Mouse (Mus musculus) intestine, embryonic 14.5 days (tissue): ENCODE results near the gene Ndufb3. TPM values are rescaled to one million over a fixed set of nuclear protein-coding genes. Genes with fewer than 3 reads are reported as not detected.
"Not testable (repeated sequence)": the region's sequence is repeated elsewhere in the genome, so short reads cannot be mapped to it uniquely, and the experiment has no call there.

Experiments
- ATAC-seq: fragments of 200-750 bp; cut with Nextera tagmentation; replicated peaks from 2 replicates; pipeline ENCODE4 v1.8.0; 2017; ENCODE audit warnings: low read depth, moderate number of reproducible peaks, moderate TSS enrichment, moderate library complexity; ENCODE audit not compliant: low FRiP score, low TSS enrichment
- DNase-seq: peaks from one replicate; pipeline ENCODE4 v3.0.0-alpha.2; 2018; ENCODE audit warnings: low spot score
- H3K27ac ChIP-seq: fragments of 300-500 bp; sonication (generic); 2 replicates; pipeline ENCODE4 v1.5.1; 2014; ENCODE audit warnings: low read depth, mild to moderate bottlenecking, control low read depth
- H3K27me3 ChIP-seq: fragments of 300-500 bp; sonication (generic); replicated peaks from 2 replicates; pipeline ENCODE4 v1.6.1; 2014; ENCODE audit warnings: low read length, control low read depth; ENCODE audit not compliant: control insufficient read depth, insufficient read depth
- H3K36me3 ChIP-seq: fragments of 300-500 bp; sonication (generic); 2 replicates; pipeline ENCODE4 v1.6.1; 2014; ENCODE audit warnings: low read length, control low read depth; ENCODE audit not compliant: control insufficient read depth, insufficient read depth
- H3K4me1 ChIP-seq: fragments of 300-500 bp; sonication (generic); replicated peaks from 2 replicates; pipeline ENCODE4 v1.6.1; 2014; ENCODE audit warnings: low read length, control low read depth, mixed read lengths; ENCODE audit not compliant: control insufficient read depth, insufficient read depth
- H3K4me2 ChIP-seq: fragments of 300-500 bp; sonication (generic); 2 replicates; pipeline ENCODE4 v1.6.1; 2014; ENCODE audit warnings: low read length
- H3K4me3 ChIP-seq: fragments of 300-500 bp; sonication (generic); 2 replicates; pipeline ENCODE4 v1.5.1; 2014; ENCODE audit warnings: low read depth, low read length, control low read depth, mixed read lengths
- H3K9ac ChIP-seq: fragments of 300-500 bp; sonication (generic); 2 replicates; pipeline ENCODE4 v1.6.1; 2014; ENCODE audit warnings: mild to moderate bottlenecking, low read length
- H3K9me3 ChIP-seq: fragments of 300-500 bp; sonication (generic); 2 replicates; pipeline ENCODE4 v1.6.1; 2016; ENCODE audit warnings: low read length, control low read depth; ENCODE audit not compliant: control insufficient read depth
- WGBS: fragments of 180-500 bp; shearing (Covaris S2); extraction: QIAGEN DNeasy Blood & Tissue Kit; methylation state at CpG from one replicate; pipeline ENCODE4 v1.1.7; 2014; 5-methylcytosine and 5-hydroxymethylcytosine counted together
- polyA plus RNA-seq: library from polyadenylated mRNA; unstranded; fragments of >200 nt; fragmentation: Nextera tagmentation; extraction: Ambion mirVana; gene quantifications from 2 replicates; pipeline ENCODE4 v1.2.1, GENCODE M21; 2014

Ndufb3 gene
- polyA plus RNA-seq: 175 and 192 TPM in 2 replicates

GRCm38 (mm10) chr1:58586171-58586997 lies at the start of gene Ndufb3, which contains the start of gene Fam126b:
Gene Ndufb3 (plus strand): TSS chr1:58586384.
Gene Fam126b (minus strand): TSS chr1:58586323.
- WGBS: 0% methylated on average over 41 of the region's 41 CpGs
- H3K4me2 ChIP-seq: peak within 1 kb of the TSS; percentile 86
- peaks cover 10% of the 10 kb centered on the region for H3K4me1 ChIP-seq
- peak; percentile 95 for DNase-seq
- peak within 1 kb of the TSS; percentile 83 for H3K9ac ChIP-seq
- H3K9me3 ChIP-seq: no peaks in the 10 kb centered on the region
- no peaks in the 10 kb centered on the region for H3K27me3 ChIP-seq
- peak within 1 kb of the TSS; percentile 99 for H3K4me3 ChIP-seq
- peak; percentile 99 for ATAC-seq
- peaks cover 9% of the 10 kb centered on the region for H3K36me3 ChIP-seq
- peak within 1 kb of the TSS; percentile 76 for H3K27ac ChIP-seq

GRCm38 (mm10) chr1:58541386-58541785 lies 44.8 kb upstream of the Ndufb3 start:
- H3K27me3 ChIP-seq: no peaks in the 10 kb centered on the region

DNA sequence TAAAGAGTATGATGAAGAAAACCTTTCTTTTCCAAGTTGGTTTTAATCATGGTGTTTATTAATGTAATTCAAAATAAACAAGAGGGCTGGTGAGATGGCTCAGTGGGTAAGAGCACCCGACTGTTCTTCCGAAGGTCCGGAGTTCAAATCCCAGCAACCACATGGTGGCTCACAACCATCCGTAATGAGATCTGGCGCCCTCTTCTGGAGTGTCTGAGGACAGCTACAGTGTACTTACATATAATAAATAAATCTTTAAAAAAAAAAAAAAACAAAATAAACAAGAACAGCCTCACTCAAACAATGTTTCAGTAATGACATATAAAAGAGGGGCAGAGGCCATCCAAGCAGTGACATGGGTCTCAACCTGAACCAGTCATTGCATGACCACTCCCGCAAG lies 25.8 kb upstream of the Ndufb3 start:
- H3K27ac ChIP-seq, H3K9ac ChIP-seq, H3K9me3 ChIP-seq, H3K4me2 ChIP-seq, DNase-seq, H3K4me3 ChIP-seq, ATAC-seq, H3K4me1 ChIP-seq, H3K27me3 ChIP-seq: not testable (repeated sequence)
- peaks cover 21% of the 10 kb centered on the region for H3K36me3 ChIP-seq
- WGBS: 90% methylated on average over 6 of the region's 6 CpGs

More at GRCm38 (mm10) chr1:58541386-58541785, 44.8 kb upstream of the Ndufb3 start:
- Histone ChIP-seq H3K9me3 (no peaks in the 10 kb centered on the region), H3K27ac (no peak overlapping the region), H3K36me3 (peaks cover 61% of the 10 kb centered on the region), H3K9ac (no peak overlapping the region), H3K4me2 (no peak overlapping the region), H3K4me1 (no peaks in the 10 kb centered on the region), H3K4me3 (no peak overlapping the region)
- ATAC-seq: no peak
- DNase-seq: no peak
- WGBS: 61% methylated on average over 1 of the region's 1 CpGs

GRCm38 (mm10) chr1:58562455-58562854 lies 23.7 kb upstream of the Ndufb3 start:
- Histone ChIP-seq H3K4me1 (no peaks in the 10 kb centered on the region), H3K9ac (no peak overlapping the region), H3K4me2 (no peak overlapping the region), H3K36me3 (peaks cover 12% of the 10 kb centered on the region), H3K9me3 (no peaks in the 10 kb centered on the region), H3K27me3 (no peaks in the 10 kb centered on the region), H3K27ac (no peak overlapping the region), H3K4me3 (no peak overlapping the region)
- ATAC-seq (no peak), DNase-seq (no peak)
- 95% methylated on average over 1 of the region's 1 CpGs for WGBS

DNA sequence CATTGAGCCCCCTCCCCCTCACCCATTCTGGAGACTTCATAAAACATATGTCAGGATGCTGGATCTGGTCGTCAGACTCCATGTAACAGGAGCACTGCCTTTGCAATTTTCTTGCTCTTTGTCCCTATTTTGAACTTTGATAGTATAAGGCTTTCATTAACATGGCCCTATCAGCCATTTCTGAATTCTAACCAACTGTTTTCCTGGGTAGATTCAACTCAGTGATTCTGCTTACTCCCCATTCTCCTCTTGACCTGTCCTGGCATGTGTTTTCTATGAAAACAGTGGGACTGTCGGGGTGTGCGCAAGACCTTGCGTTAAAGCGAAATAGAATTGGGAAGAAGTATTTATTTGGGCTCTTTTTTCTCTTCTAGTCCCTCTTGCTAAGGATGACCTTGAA lies 21.2 kb upstream of the Ndufb3 start:
- Histone ChIP-seq H3K27ac (no peak overlapping the region), H3K4me2 (no peak overlapping the region), H3K4me3 (no peak overlapping the region), H3K36me3 (peaks cover 8% of the 10 kb centered on the region), H3K27me3 (no peaks in the 10 kb centered on the region), H3K4me1 (no peaks in the 10 kb centered on the region), H3K9me3 (no peaks in the 10 kb centered on the region), H3K9ac (no peak overlapping the region)
- WGBS: 86% methylated on average over 5 of the region's 5 CpGs
- DNase-seq (no peak), ATAC-seq (no peak)

DNA sequence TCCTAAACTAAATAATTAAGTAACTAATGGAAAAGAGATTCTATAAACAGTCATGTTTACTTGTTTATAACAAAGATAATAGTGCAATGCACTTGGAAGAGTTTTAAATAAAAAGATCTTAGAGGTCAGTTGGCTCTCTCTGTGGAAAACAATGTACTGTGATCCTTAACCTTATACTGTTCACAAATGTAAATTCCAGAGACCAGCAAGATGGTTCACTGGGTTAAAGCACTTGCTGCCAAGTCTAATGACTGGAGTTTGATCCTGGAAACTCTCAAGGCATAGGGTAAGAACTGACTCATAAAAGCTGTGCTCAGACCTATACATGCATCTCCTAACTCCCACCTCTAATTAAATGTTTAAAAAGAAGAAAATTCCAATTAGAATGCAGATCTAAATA lies 19.6 kb upstream of the Ndufb3 start:
- H3K9ac ChIP-seq: no peak overlapping the region

GRCm38 (mm10) chr1:58568456-58569130 lies 17.6 kb upstream of the Ndufb3 start:
- Histone ChIP-seq H3K4me2 (no peak overlapping the region), H3K9me3 (no peaks in the 10 kb centered on the region), H3K9ac (no peak overlapping the region), H3K4me3 (no peak overlapping the region), H3K27me3 (no peaks in the 10 kb centered on the region), H3K27ac (no peak overlapping the region), H3K36me3 (0 out of 2 replicates have a peak, but pooled peaks cover 4% of the 10 kb centered on the region), H3K4me1 (no peaks in the 10 kb centered on the region)
- ATAC-seq (no peak), DNase-seq (no peak)

More for the DNA sequence above, 19.6 kb upstream of the Ndufb3 start:
- Histone ChIP-seq H3K4me1 (no peaks in the 10 kb centered on the region), H3K27me3 (no peaks in the 10 kb centered on the region), H3K4me2 (no peak overlapping the region), H3K9me3 (no peaks in the 10 kb centered on the region), H3K4me3 (no peak overlapping the region), H3K36me3 (0 out of 2 replicates have a peak, but pooled peaks cover 7% of the 10 kb centered on the region), H3K27ac (no peak overlapping the region)
- DNase-seq: no peak
- no peak for ATAC-seq

- no peaks in the 10 kb centered on the region for H3K27me3 ChIP-seq
- no peaks in the 10 kb centered on the region for H3K9me3 ChIP-seq
- no peak overlapping the region for H3K9ac ChIP-seq
- no peak overlapping the region for H3K4me3 ChIP-seq
- H3K4me2 ChIP-seq: no peak overlapping the region
- ATAC-seq (no peak), DNase-seq (no peak)
- H3K36me3 ChIP-seq: no peaks in the 10 kb centered on the region
- no peaks in the 10 kb centered on the region for H3K4me1 ChIP-seq
- 43% methylated on average over 4 of the region's 4 CpGs for WGBS
- H3K27ac ChIP-seq: no peak overlapping the region
These were observed 15.7 kb upstream of the Ndufb3 start for GRCm38 (mm10) chr1:58570437-58570836.
